Mouse (Mus musculus): ENCODE results near the gene Pitpna. TPM values are rescaled to one million over a fixed set of nuclear protein-coding genes. Genes with fewer than 3 reads are reported as not detected.

The Pitpna gene
- 109 and 130 TPM in 2 replicates for polyA plus RNA-seq (2012; rRNA removed)

GRCm38 (mm10) chr11:75587493-75588284 is at the start of gene Pitpna:
Gene Pitpna (plus strand): TSS chr11:75588097.
- TF ChIP-seq POLR2A (IDR thresholded peaks at IDR 0.05; ENCODE audit: borderline replicate concordance, extremely low read depth, insufficient read depth, insufficient read length, poor library complexity, severe bottlenecking): peak; percentile 96
- TF ChIP-seq CTCF (IDR thresholded peaks at IDR 0.05; ENCODE audit: borderline replicate concordance, extremely low read depth, insufficient read depth, insufficient read length): no peak
- peak; percentile 96 for DNase-seq (ENCODE audit: low read depth)

GRCm38 (mm10) chr11:75538184-75538969 is 49.5 kb upstream of the Pitpna start:
- TF ChIP-seq CTCF (IDR thresholded peaks at IDR 0.05; ENCODE audit: borderline replicate concordance, extremely low read depth, insufficient read depth, insufficient read length): no peak
- TF ChIP-seq POLR2A (IDR thresholded peaks at IDR 0.05; ENCODE audit: borderline replicate concordance, extremely low read depth, insufficient read depth, insufficient read length, poor library complexity, severe bottlenecking): no peak
- DNase-seq (ENCODE audit: low read depth): no peak

GRCm38 (mm10) chr11:75538970-75539299 is 49.0 kb upstream of the Pitpna start:
- TF ChIP-seq POLR2A (IDR thresholded peaks at IDR 0.05; ENCODE audit: borderline replicate concordance, extremely low read depth, insufficient read depth, insufficient read length, poor library complexity, severe bottlenecking) (no peak), CTCF (IDR thresholded peaks at IDR 0.05; ENCODE audit: borderline replicate concordance, extremely low read depth, insufficient read depth, insufficient read length) (no peak)
- no peak for DNase-seq (ENCODE audit: low read depth)

DNA sequence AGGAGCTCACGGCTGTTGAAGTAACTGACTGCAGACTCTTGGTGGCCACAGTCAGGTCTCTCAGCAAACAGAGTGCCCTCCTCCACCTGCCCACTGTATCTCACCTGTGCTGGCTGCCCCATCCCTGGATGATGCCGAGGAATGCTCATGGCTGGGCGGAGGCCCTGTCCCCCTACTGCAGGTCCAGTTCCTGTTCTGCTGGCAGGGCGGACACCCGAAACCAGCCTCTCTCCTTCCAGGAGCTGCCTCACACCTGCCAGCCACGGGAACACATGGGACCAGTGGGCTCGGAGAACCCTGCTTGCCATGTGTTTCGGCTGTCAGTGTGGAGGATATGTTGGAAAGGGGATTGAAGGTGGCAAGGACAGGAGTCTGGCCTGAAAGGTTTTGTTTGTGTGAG is 47.7 kb upstream of the Pitpna start:
- TF ChIP-seq POLR2A (IDR thresholded peaks at IDR 0.05; ENCODE audit: borderline replicate concordance, extremely low read depth, insufficient read depth, insufficient read length, poor library complexity, severe bottlenecking): no peak
- TF ChIP-seq CTCF (IDR thresholded peaks at IDR 0.05; ENCODE audit: borderline replicate concordance, extremely low read depth, insufficient read depth, insufficient read length): no peak
- DNase-seq (ENCODE audit: low read depth): no peak

DNA sequence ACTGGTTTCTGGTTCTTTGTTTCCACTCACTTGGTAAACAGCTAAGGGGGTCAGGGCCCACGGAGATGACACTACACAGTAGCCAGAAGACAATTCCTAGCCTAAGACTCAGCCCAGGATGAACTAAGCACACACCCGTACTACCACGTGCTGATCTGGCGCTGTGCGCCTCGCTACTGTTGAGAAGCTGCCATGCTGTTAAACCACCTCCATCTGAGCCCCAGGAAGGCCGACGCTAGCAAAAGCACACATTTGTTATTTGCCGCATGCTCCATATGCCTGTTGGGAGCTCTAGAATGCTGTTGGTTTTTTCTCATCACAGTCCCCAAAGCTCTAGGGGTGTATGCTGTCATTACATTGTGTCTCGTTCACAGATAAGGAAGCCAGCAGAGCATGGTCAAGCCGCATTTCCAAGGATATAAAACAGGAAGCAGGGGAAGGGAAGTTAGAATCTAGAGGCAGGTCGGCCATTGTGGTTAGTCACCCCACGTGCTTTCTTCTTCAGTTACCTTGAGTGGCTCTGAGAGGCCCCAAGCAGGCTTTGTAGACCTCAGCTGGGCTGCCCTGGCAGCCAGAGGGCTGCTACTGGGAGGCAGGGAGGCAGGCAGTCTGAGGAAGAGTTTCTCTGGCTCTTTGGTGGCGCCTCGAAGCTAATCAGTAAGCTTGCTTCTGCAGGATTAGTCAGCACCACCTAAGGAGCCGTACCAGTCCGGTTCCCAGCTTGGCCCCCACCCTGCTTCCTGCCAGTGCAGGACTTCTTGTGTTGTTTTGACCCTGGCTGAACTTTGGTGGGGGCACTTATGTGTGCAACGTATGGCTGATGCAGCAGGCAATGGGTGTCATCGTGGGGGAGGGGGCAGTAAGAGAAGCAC is 47.0 kb upstream of the Pitpna start:
- no peak for TF ChIP-seq POLR2A (IDR thresholded peaks at IDR 0.05; ENCODE audit: borderline replicate concordance, extremely low read depth, insufficient read depth, insufficient read length, poor library complexity, severe bottlenecking)
- no peak for TF ChIP-seq CTCF (IDR thresholded peaks at IDR 0.05; ENCODE audit: borderline replicate concordance, extremely low read depth, insufficient read depth, insufficient read length)
- DNase-seq (ENCODE audit: low read depth): peak; percentile 55

GRCm38 (mm10) chr11:75544713-75545112 is 43.2 kb upstream of the Pitpna start:
- TF ChIP-seq CTCF (IDR thresholded peaks at IDR 0.05; ENCODE audit: borderline replicate concordance, extremely low read depth, insufficient read depth, insufficient read length) (no peak), POLR2A (IDR thresholded peaks at IDR 0.05; ENCODE audit: borderline replicate concordance, extremely low read depth, insufficient read depth, insufficient read length, poor library complexity, severe bottlenecking) (no peak)
- no peak for DNase-seq (ENCODE audit: low read depth)

GRCm38 (mm10) chr11:75546057-75546456 is 41.8 kb upstream of the Pitpna start:
- DNase-seq (ENCODE audit: low read depth): no peak
- TF ChIP-seq CTCF (IDR thresholded peaks at IDR 0.05; ENCODE audit: borderline replicate concordance, extremely low read depth, insufficient read depth, insufficient read length): no peak

GRCm38 (mm10) chr11:75549658-75550111 is 38.2 kb upstream of the Pitpna start:
- peak; percentile 47 for DNase-seq (ENCODE audit: low read depth)
- TF ChIP-seq POLR2A (IDR thresholded peaks at IDR 0.05; ENCODE audit: borderline replicate concordance, extremely low read depth, insufficient read depth, insufficient read length, poor library complexity, severe bottlenecking): no peak
- no peak for TF ChIP-seq CTCF (IDR thresholded peaks at IDR 0.05; ENCODE audit: borderline replicate concordance, extremely low read depth, insufficient read depth, insufficient read length)

- TF ChIP-seq CTCF (IDR thresholded peaks at IDR 0.05; ENCODE audit: borderline replicate concordance, extremely low read depth, insufficient read depth, insufficient read length) (no peak), POLR2A (IDR thresholded peaks at IDR 0.05; ENCODE audit: borderline replicate concordance, extremely low read depth, insufficient read depth, insufficient read length, poor library complexity, severe bottlenecking) (no peak)
- peak; percentile 63 for DNase-seq (ENCODE audit: low read depth)
Observed at GRCm38 (mm10) chr11:75550200-75550946, 37.5 kb upstream of the Pitpna start.

DNA sequence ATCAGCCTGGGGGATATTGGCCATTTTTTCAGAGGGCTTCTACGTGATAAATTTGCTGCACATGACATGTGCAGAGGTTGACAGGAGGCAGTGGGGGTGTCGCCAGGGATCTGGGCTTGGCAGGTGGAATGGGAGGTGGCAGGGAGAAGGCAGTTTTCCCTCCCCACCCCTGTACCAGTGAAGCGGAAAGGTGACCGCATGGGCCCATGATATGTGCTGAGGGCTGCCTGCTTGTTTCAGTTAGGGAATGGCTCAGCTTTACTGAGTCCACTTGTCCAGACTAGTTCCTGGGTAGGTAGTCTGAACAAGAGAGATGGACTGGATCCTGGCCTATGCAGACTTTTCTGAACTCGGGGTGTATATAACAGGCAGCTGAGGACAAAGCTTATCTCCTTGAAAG is 36.6 kb upstream of the Pitpna start:
- TF ChIP-seq CTCF (IDR thresholded peaks at IDR 0.05; ENCODE audit: borderline replicate concordance, extremely low read depth, insufficient read depth, insufficient read length) (no peak), POLR2A (IDR thresholded peaks at IDR 0.05; ENCODE audit: borderline replicate concordance, extremely low read depth, insufficient read depth, insufficient read length, poor library complexity, severe bottlenecking) (no peak)
- DNase-seq (ENCODE audit: low read depth): no peak
